Mouse (Mus musculus) G1E (cell line): ENCODE measurements around the gene F2.
"Not testable (repeated sequence)": the region's sequence is repeated elsewhere in the genome, so short reads cannot be mapped to it uniquely, and the experiment has no call there.

ENCODE experiments used
- CTCF ChIP-seq: IDR thresholded peaks from 2 replicates; pipeline ENCODE4 v1.5.1; 2012; ENCODE audit warnings: low read depth, low read length, inconsistent platforms, mixed read lengths
- GATA1 ChIP-seq: IDR thresholded peaks from 2 replicates; pipeline ENCODE4 v1.6.1; 2012; ENCODE audit warnings: borderline replicate concordance, low read length, inconsistent platforms, mixed read lengths

- not testable (repeated sequence) for TF ChIP-seq CTCF, GATA1
Observed at GRCm38 (mm10) chr2:91623366-91623765, 12.8 kb downstream of the F2 start.
